Mouse (Mus musculus): Measurements from ENCODE around the gene Fkbp15. TPM values are rescaled to one million over a fixed set of nuclear protein-coding genes. Genes with fewer than 3 reads are reported as not detected.
A peak's percentile ranks its signal among the peaks of the same experiment; 100 is the strongest.

Gene Fkbp15
- total and polyA plus RNA-seq, 3 experiments: 14.7 to 19.6 (median 16.6) TPM

DNA sequence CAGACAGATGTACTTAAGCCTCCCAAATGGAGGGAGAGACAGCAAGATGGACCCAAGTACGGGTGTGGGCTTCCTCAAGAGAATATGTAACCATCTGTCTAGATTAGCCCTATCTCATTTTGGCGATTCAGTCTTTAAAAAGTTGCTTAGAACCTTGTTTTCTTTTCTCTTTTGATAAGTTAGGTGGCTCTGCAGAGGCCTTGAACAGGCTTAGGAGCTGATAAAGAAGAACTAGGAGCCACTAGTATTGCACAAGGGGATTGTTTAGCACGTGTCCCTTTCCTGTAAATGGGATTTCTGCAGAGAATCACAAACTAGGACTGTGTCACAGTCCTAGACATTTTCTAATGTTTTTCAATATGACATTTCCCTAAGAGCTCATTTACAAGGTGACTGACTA, 8.7 kb upstream of the Fkbp15 start:
- DNase-seq: no peak
- H3K4me1 ChIP-seq (ENCODE audit: control insufficient read depth, insufficient read depth, low read length): peaks cover 10% of the 10 kb centered on the region
- H3K9ac ChIP-seq (ENCODE audit: low read depth, low read length): no peak overlapping the region
- no peaks in the 10 kb centered on the region for H3K27me3 ChIP-seq (ENCODE audit: control insufficient read depth, insufficient read depth, low read length)
- TF ChIP-seq EP300 (IDR thresholded peaks at IDR 0.05; ENCODE audit: insufficient read depth, low read depth, low read length): no peak
- no peak for TF ChIP-seq CTCF (IDR thresholded peaks at IDR 0.05)
- TF ChIP-seq POLR2A (IDR thresholded peaks at IDR 0.05; ENCODE audit: insufficient read depth, low read depth, low read length): no peak
- H3K4me3 ChIP-seq: no peak overlapping the region
- WGBS: 21% methylated on average over 3 of the region's 3 CpGs
- peaks cover 2% of the 10 kb centered on the region; the same call in 1 of the 2 replicates for H3K36me3 ChIP-seq (ENCODE audit: control insufficient read depth, insufficient read depth, low read length)
- intact Hi-C loops (cut with DNase I): no loop called here
- H3K79me2 ChIP-seq (replicated peaks; ENCODE audit: control insufficient read depth, insufficient read depth, low read length): peaks cover 4% of the 10 kb centered on the region
- no peak overlapping the region for H3K27ac ChIP-seq

DNA sequence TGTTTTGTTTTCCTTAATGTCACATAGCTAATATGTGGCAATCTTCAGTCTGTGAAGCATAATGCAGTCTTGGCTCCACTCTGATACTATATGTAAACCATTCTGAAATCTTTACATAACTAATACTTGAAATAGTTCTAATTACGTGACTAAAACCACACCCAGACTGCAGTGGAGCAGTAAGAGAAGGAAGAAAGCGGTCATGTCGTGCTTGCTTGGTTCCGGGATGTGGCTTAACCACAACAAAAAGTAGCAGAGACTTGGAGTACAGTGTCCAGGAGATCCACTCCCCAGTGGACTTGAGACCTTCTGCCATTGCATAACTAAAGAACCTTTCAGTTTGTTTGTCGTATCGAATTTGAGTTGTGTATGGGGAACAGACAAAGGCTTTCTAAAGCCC, 7.2 kb upstream of the Fkbp15 start:
- H3K4me3 ChIP-seq: no peak overlapping the region
- H3K79me2 ChIP-seq (replicated peaks; ENCODE audit: control insufficient read depth, insufficient read depth, low read length): peaks cover 2% of the 10 kb centered on the region; the same call in 1 of the 2 replicates
- peaks cover 9% of the 10 kb centered on the region for H3K4me1 ChIP-seq (ENCODE audit: control insufficient read depth, insufficient read depth, low read length)
- 87% methylated on average over 6 of the region's 6 CpGs for WGBS
- DNase-seq: no peak
- TF ChIP-seq CTCF (IDR thresholded peaks at IDR 0.05): no peak
- no peak for TF ChIP-seq EP300 (IDR thresholded peaks at IDR 0.05; ENCODE audit: insufficient read depth, low read depth, low read length)
- no peak for TF ChIP-seq POLR2A (IDR thresholded peaks at IDR 0.05; ENCODE audit: insufficient read depth, low read depth, low read length)
- no peaks in the 10 kb centered on the region for H3K27me3 ChIP-seq (ENCODE audit: control insufficient read depth, insufficient read depth, low read length)
- peaks cover 2% of the 10 kb centered on the region; the same call in 1 of the 2 replicates for H3K36me3 ChIP-seq (ENCODE audit: control insufficient read depth, insufficient read depth, low read length)
- intact Hi-C loops (cut with DNase I): loop anchor here (2.0 kb wide), 1 partner anchor 31 kb away; no protein-coding TSS in a partner anchor
- H3K27ac ChIP-seq: no peak overlapping the region
- H3K9ac ChIP-seq (ENCODE audit: low read depth, low read length): no peak overlapping the region

DNA sequence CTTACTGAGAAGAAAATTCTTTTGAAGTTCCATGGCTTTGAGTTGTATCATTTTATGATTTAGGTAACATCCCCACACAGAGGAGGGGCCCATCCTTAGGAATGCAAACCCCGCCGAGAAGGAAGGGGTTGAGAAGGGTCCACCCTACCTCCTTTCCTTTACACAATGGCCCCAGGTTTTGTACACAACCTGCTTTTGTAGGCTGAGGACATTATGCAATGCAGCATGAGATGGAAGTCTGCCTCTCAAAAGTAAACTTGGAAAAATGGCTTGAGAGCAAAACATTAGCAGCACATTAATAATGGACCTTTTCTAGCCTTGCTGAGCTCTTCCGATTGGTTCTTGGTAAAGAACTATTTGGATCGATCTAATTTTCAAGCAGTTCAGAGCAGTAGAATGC, 5.9 kb upstream of the Fkbp15 start:
- DNase-seq: no peak
- TF ChIP-seq EP300 (IDR thresholded peaks at IDR 0.05; ENCODE audit: insufficient read depth, low read depth, low read length) (no peak), CTCF (IDR thresholded peaks at IDR 0.05) (no peak)
- H3K36me3 ChIP-seq (ENCODE audit: control insufficient read depth, insufficient read depth, low read length): peaks cover 4% of the 10 kb centered on the region
- H3K9ac ChIP-seq (ENCODE audit: low read depth, low read length): no peak overlapping the region
- peaks cover 1% of the 10 kb centered on the region; the same call in 1 of the 2 replicates for H3K79me2 ChIP-seq (replicated peaks; ENCODE audit: control insufficient read depth, insufficient read depth, low read length)
- WGBS: 78% methylated on average over 4 of the region's 4 CpGs
- H3K4me1 ChIP-seq (ENCODE audit: control insufficient read depth, insufficient read depth, low read length): peaks cover 5% of the 10 kb centered on the region
- H3K4me3 ChIP-seq: no peak overlapping the region
- no peaks in the 10 kb centered on the region for H3K27me3 ChIP-seq (ENCODE audit: control insufficient read depth, insufficient read depth, low read length)
- no peak overlapping the region for H3K27ac ChIP-seq
- intact Hi-C loops (cut with DNase I): loop anchor here (2.0 kb wide), 1 partner anchor 33 kb away; no protein-coding TSS in a partner anchor

DNA sequence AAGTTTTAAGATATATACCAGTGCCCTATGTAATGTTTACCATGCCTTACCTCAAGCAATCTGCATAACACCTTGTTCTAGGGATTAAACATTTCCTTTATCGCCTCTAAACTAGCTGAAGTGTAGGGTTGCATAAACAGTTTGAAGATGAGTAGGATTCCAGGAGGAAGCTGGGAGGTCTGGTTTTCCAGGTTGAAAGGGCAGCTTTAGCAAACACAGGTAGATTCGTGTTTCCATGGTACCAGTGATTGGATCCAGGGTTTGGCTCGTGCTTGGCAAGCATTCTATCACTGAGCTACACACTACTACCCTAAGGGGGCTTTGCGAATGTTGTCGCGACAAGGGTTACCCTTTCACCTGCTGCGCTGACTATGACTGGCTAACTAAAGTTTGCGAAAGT, 4.0 kb upstream of the Fkbp15 start:
- intact Hi-C loops (cut with DNase I): loop anchor here (5.0 kb wide), 1 partner anchor 153 kb away; the partner anchor contains the start of gene Alad
- H3K27ac ChIP-seq: no peak overlapping the region
- H3K79me2 ChIP-seq (replicated peaks; ENCODE audit: control insufficient read depth, insufficient read depth, low read length): peaks cover 1% of the 10 kb centered on the region
- no peak for DNase-seq
- H3K9ac ChIP-seq (ENCODE audit: low read depth, low read length): no peak overlapping the region
- H3K4me3 ChIP-seq: no peak overlapping the region
- no peak for TF ChIP-seq CTCF (IDR thresholded peaks at IDR 0.05)
- TF ChIP-seq EP300 (IDR thresholded peaks at IDR 0.05; ENCODE audit: insufficient read depth, low read depth, low read length): no peak
- TF ChIP-seq POLR2A (IDR thresholded peaks at IDR 0.05; ENCODE audit: insufficient read depth, low read depth, low read length): no peak
- H3K4me1 ChIP-seq (ENCODE audit: control insufficient read depth, insufficient read depth, low read length): peaks cover 2% of the 10 kb centered on the region
- WGBS: 90% methylated on average over 8 of the region's 8 CpGs
- peaks cover 7% of the 10 kb centered on the region for H3K36me3 ChIP-seq (ENCODE audit: control insufficient read depth, insufficient read depth, low read length)
- no peaks in the 10 kb centered on the region for H3K27me3 ChIP-seq (ENCODE audit: control insufficient read depth, insufficient read depth, low read length)

DNA sequence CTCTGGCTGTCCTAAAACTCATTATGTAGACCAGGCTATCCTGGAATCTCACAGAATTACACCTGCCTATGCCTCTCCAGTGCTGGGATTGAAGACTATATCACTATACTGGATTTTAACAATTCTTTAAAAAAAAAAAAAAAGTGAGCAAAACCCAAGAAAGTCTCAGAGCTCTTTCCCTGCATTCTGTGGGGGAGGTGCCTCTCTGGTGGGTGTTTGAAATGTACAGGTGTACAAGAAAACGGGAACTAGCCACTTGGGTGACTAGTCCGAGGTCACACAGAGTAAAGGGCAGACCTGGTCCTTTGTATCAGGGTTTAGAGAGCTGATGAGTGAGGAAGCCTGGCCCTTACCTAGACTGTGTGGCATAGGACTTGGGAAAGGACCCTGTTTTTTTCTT, 2.1 kb upstream of the Fkbp15 start:
- WGBS: 80% methylated on average over 2 of the region's 2 CpGs
- TF ChIP-seq CTCF (IDR thresholded peaks at IDR 0.05): no peak
- TF ChIP-seq POLR2A (IDR thresholded peaks at IDR 0.05; ENCODE audit: insufficient read depth, low read depth, low read length): no peak
- H3K27me3 ChIP-seq (ENCODE audit: control insufficient read depth, insufficient read depth, low read length): no peaks in the 10 kb centered on the region
- no peak overlapping the region for H3K9ac ChIP-seq (ENCODE audit: low read depth, low read length)
- H3K36me3 ChIP-seq (ENCODE audit: control insufficient read depth, insufficient read depth, low read length): peaks cover 8% of the 10 kb centered on the region
- H3K27ac ChIP-seq: no peak overlapping the region
- peaks cover under 1% of the 10 kb centered on the region; the same call in 1 of the 2 replicates for H3K4me1 ChIP-seq (ENCODE audit: control insufficient read depth, insufficient read depth, low read length)
- intact Hi-C loops (cut with DNase I): loop anchor here (5.0 kb wide), 1 partner anchor 155 kb away; the partner anchor contains the start of gene Alad
- H3K4me3 ChIP-seq: no peak overlapping the region
- H3K79me2 ChIP-seq (replicated peaks; ENCODE audit: control insufficient read depth, insufficient read depth, low read length): peaks cover 2% of the 10 kb centered on the region
- no peak for DNase-seq

DNA sequence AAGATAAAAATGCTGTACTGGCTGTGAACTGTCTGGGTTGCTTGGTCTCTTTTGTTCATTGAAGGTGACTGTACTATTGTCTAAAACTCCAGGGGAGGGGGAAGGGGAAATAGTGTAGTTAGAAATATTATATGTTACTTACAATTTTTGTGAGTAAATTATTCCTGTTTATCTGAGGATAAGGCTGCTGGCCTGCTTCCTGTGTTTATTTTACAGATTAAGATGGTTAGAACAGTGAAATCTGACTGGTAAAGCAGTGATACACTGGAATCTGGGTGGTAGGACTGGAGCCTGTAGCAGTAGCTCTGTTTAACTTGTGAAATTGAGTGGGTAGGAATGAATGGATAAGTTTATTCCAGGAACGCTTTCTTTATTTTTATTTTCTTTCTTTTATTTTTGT, 1.6 kb upstream of the Fkbp15 start:
- Histone ChIP-seq H3K79me2 (replicated peaks; ENCODE audit: control insufficient read depth, insufficient read depth, low read length) (peaks cover 2% of the 10 kb centered on the region), H3K4me3 (0 out of 2 replicates have a peak overlapping the region, but pooled peaks have one; percentile 2), H3K27me3 (ENCODE audit: control insufficient read depth, insufficient read depth, low read length) (no peaks in the 10 kb centered on the region), H3K9ac (ENCODE audit: low read depth, low read length) (no peak overlapping the region), H3K27ac (no peak overlapping the region; the same call in 1 of the 2 replicates), H3K4me1 (ENCODE audit: control insufficient read depth, insufficient read depth, low read length) (peaks cover 2% of the 10 kb centered on the region; the same call in 1 of the 2 replicates), H3K36me3 (ENCODE audit: control insufficient read depth, insufficient read depth, low read length) (peaks cover 8% of the 10 kb centered on the region)
- no peak for TF ChIP-seq CTCF (IDR thresholded peaks at IDR 0.05)
- no peak for TF ChIP-seq POLR2A (IDR thresholded peaks at IDR 0.05; ENCODE audit: insufficient read depth, low read depth, low read length)
- TF ChIP-seq EP300 (IDR thresholded peaks at IDR 0.05; ENCODE audit: insufficient read depth, low read depth, low read length): no peak
- intact Hi-C loops (cut with DNase I): loop anchor here (5.0 kb wide), 1 partner anchor 155 kb away; the partner anchor contains the start of gene Alad
- 58% methylated on average over 1 of the region's 1 CpGs for WGBS
- no peak for DNase-seq
